Mouse (Mus musculus): Measurements from ENCODE around the gene Gstm7.

DNA sequence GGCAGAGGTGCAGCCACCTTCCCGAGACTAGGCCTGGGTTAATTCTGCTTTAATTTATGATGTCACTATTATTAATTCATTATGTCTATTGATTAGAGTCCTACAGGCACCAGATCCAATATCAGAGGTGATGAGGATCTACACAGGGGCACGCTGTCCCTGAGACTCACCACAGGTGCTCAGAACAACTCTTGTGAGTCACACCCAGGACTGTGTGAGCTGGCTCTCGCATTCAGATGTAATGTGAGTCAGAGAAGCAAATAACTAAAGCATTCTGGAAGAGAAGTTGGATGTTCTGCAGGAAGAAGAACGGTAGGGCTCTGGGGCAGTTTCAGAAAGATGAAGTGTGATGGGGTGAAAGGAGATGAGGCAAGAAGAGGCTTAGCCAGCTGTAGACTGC is 2.4 kb downstream of the Gstm7 start:
- TF ChIP-seq CTCF (IDR thresholded peaks at IDR 0.05; ENCODE audit: low read depth) = no peak
- no peak for TF ChIP-seq EP300 (optimal IDR thresholded peaks at IDR 0.05)

All from stomach, postnatal 0 days (tissue).